Mouse (Mus musculus) lung, embryonic 15.5 days (tissue): ENCODE measurements around the gene Gmds. TPM values are rescaled to one million over a fixed set of nuclear protein-coding genes. Genes with fewer than 3 reads are reported as not detected.

Source experiments
- ATAC-seq: fragments of 200-750 bp; cut with Nextera tagmentation; 2 replicates; pipeline ENCODE4 v1.8.0; 2017; ENCODE audit warnings: moderate number of reproducible peaks, borderline replicate concordance; ENCODE audit not compliant: low FRiP score, low TSS enrichment; ENCODE audit errors: extremely low read depth
- H3K27ac ChIP-seq: fragments of 300-500 bp; sonication (generic); 2 replicates; pipeline ENCODE4 v1.5.1; 2015; ENCODE audit warnings: moderate library complexity, mild to moderate bottlenecking, inconsistent platforms
- H3K27me3 ChIP-seq: fragments of 300-500 bp; sonication (generic); 2 replicates; pipeline ENCODE4 v1.6.1; 2015; ENCODE audit warnings: inconsistent platforms
- H3K36me3 ChIP-seq: fragments of 300-500 bp; sonication (generic); 2 replicates; pipeline ENCODE4 v1.6.1; 2015; ENCODE audit warnings: inconsistent platforms
- H3K4me1 ChIP-seq: fragments of 300-500 bp; sonication (generic); 2 replicates; pipeline ENCODE4 v1.6.1; 2015; ENCODE audit warnings: inconsistent platforms
- H3K4me2 ChIP-seq: fragments of 300-500 bp; sonication (generic); 2 replicates; pipeline ENCODE4 v1.6.1; 2015; ENCODE audit warnings: inconsistent platforms, mild to moderate bottlenecking, moderate library complexity
- H3K4me3 ChIP-seq: fragments of 300-500 bp; sonication (generic); 2 replicates; pipeline ENCODE4 v1.5.1; 2015; ENCODE audit warnings: mild to moderate bottlenecking, inconsistent platforms
- H3K9ac ChIP-seq: fragments of 300-500 bp; sonication (generic); 2 replicates; pipeline ENCODE4 v1.6.1; 2015; ENCODE audit warnings: inconsistent platforms
- H3K9me3 ChIP-seq: fragments of 300-500 bp; sonication (generic); 2 replicates; pipeline ENCODE4 v1.6.1; 2016; ENCODE audit warnings: inconsistent platforms
- WGBS: fragments of 180-500 bp; shearing (Covaris S2); methylation state at CpG from one replicate; pipeline ENCODE4 v1.1.7; 2015; 5-methylcytosine and 5-hydroxymethylcytosine counted together
- polyA plus RNA-seq: library from polyadenylated mRNA; unstranded; fragments of >200 nt; fragmentation: Nextera tagmentation; extraction: Ambion mirVana; gene quantifications from 2 replicates; pipeline ENCODE4 v1.2.1, GENCODE M21; 2015

Gene Gmds
- polyA plus RNA-seq, 1 experiment from 2014 or later, result 24.5 TPM

GRCm38 (mm10) chr13:31812701-31813100 lies 525.8 kb downstream of the Gmds start:
- H3K9ac ChIP-seq, result no peak overlapping the region
- no peak overlapping the region for H3K4me2 ChIP-seq
- H3K36me3 ChIP-seq, result no peaks in the 10 kb centered on the region
- no peak overlapping the region for H3K27ac ChIP-seq
- no peaks in the 10 kb centered on the region for H3K9me3 ChIP-seq
- WGBS, result 82% methylated on average over 2 of the region's 2 CpGs
- ATAC-seq, result no peak
- H3K4me3 ChIP-seq, result no peak overlapping the region
- peaks cover 93% of the 10 kb centered on the region for H3K27me3 ChIP-seq
- peaks cover 29% of the 10 kb centered on the region for H3K4me1 ChIP-seq

- WGBS, result 21% methylated on average over 43 of the region's 44 CpGs
- Histone ChIP-seq H3K4me3 (peak overlapping the region; percentile 36), H3K4me1 (peaks cover 40% of the 10 kb centered on the region), H3K9me3 (no peaks in the 10 kb centered on the region), H3K27ac (no peak overlapping the region), H3K4me2 (peak overlapping the region; percentile 61), H3K36me3 (no peaks in the 10 kb centered on the region), H3K9ac (peak overlapping the region; percentile 20; the same call in 1 of the 2 replicates), H3K27me3 (peaks cover 92% of the 10 kb centered on the region)
- no peak for ATAC-seq
Observed at GRCm38 (mm10) chr13:31811542-31812021, 527.0 kb downstream of the Gmds start.

- peak overlapping the region; percentile 20; the same call in 1 of the 2 replicates for H3K9ac ChIP-seq
- peak overlapping the region; percentile 61 for H3K4me2 ChIP-seq
- H3K27ac ChIP-seq, result no peak overlapping the region
- no peaks in the 10 kb centered on the region for H3K36me3 ChIP-seq
- WGBS, result 2% methylated on average over 64 of the region's 65 CpGs
- peaks cover 43% of the 10 kb centered on the region for H3K4me1 ChIP-seq
- no peak for ATAC-seq
- no peaks in the 10 kb centered on the region for H3K9me3 ChIP-seq
- peaks cover 92% of the 10 kb centered on the region for H3K27me3 ChIP-seq
- peak overlapping the region; percentile 36 for H3K4me3 ChIP-seq
Observed at GRCm38 (mm10) chr13:31810693-31811541, 527.6 kb downstream of the Gmds start.

- Histone ChIP-seq H3K9ac (no peak overlapping the region), H3K9me3 (no peaks in the 10 kb centered on the region), H3K27ac (no peak overlapping the region), H3K4me1 (peaks cover 39% of the 10 kb centered on the region), H3K36me3 (no peaks in the 10 kb centered on the region), H3K4me2 (peak overlapping the region; percentile 61), H3K27me3 (peaks cover 92% of the 10 kb centered on the region), H3K4me3 (peak overlapping the region; percentile 36)
- ATAC-seq, result no peak
- WGBS, result 13% methylated on average over 9 of the region's 9 CpGs
Observed at GRCm38 (mm10) chr13:31810375-31810692, 528.2 kb downstream of the Gmds start.

- Histone ChIP-seq H3K36me3 (no peaks in the 10 kb centered on the region), H3K27me3 (peaks cover 92% of the 10 kb centered on the region), H3K4me2 (no peak overlapping the region), H3K4me1 (peaks cover 39% of the 10 kb centered on the region), H3K9ac (no peak overlapping the region), H3K4me3 (no peak overlapping the region), H3K9me3 (no peaks in the 10 kb centered on the region), H3K27ac (no peak overlapping the region)
- no peak for ATAC-seq
- WGBS, result 35% methylated on average over 6 of the region's 6 CpGs
Observed at GRCm38 (mm10) chr13:31809701-31810100, 528.8 kb downstream of the Gmds start.

- Histone ChIP-seq H3K9ac (peak overlapping the region; percentile 51; the same call in 1 of the 2 replicates), H3K4me1 (peaks cover 39% of the 10 kb centered on the region), H3K4me2 (peak overlapping the region; percentile 100), H3K4me3 (peak overlapping the region; percentile 58), H3K27me3 (peaks cover 92% of the 10 kb centered on the region), H3K27ac (no peak overlapping the region), H3K36me3 (no peaks in the 10 kb centered on the region), H3K9me3 (no peaks in the 10 kb centered on the region)
- ATAC-seq, result no peak
- 12% methylated on average over 16 of the region's 16 CpGs for WGBS
Observed at GRCm38 (mm10) chr13:31808804-31809420, 529.6 kb downstream of the Gmds start.

GRCm38 (mm10) chr13:31808116-31808803 lies 530.3 kb downstream of the Gmds start:
- Histone ChIP-seq H3K9ac (peak overlapping the region; percentile 51; the same call in 1 of the 2 replicates), H3K27me3 (peaks cover 92% of the 10 kb centered on the region), H3K27ac (no peak overlapping the region), H3K4me1 (peaks cover 39% of the 10 kb centered on the region), H3K4me3 (peak overlapping the region; percentile 58), H3K4me2 (peak overlapping the region; percentile 100), H3K9me3 (no peaks in the 10 kb centered on the region), H3K36me3 (no peaks in the 10 kb centered on the region)
- ATAC-seq, result no peak
- WGBS, result 1% methylated on average over 62 of the region's 73 CpGs

- WGBS, result under 1% methylated on average over 47 of the region's 47 CpGs
- Histone ChIP-seq H3K4me1 (peaks cover 39% of the 10 kb centered on the region), H3K9ac (peak overlapping the region; percentile 51), H3K36me3 (no peaks in the 10 kb centered on the region), H3K4me2 (peak overlapping the region; percentile 100), H3K27me3 (peaks cover 92% of the 10 kb centered on the region), H3K9me3 (no peaks in the 10 kb centered on the region), H3K27ac (0 out of 2 replicates have a peak overlapping the region, but pooled peaks have one; percentile 63), H3K4me3 (peak overlapping the region; percentile 58)
- ATAC-seq, result no peak
Observed at GRCm38 (mm10) chr13:31807736-31808115, 530.8 kb downstream of the Gmds start.

GRCm38 (mm10) chr13:31806890-31807735 lies 531.4 kb downstream of the Gmds start:
- peak overlapping the region; percentile 58 for H3K4me3 ChIP-seq
- H3K27ac ChIP-seq, result peak overlapping the region; percentile 63
- H3K27me3 ChIP-seq, result peaks cover 92% of the 10 kb centered on the region
- H3K9ac ChIP-seq, result peak overlapping the region; percentile 51
- peak; percentile 40; the same call in 1 of the 2 replicates for ATAC-seq
- H3K9me3 ChIP-seq, result no peaks in the 10 kb centered on the region
- H3K4me2 ChIP-seq, result peak overlapping the region; percentile 100
- no peaks in the 10 kb centered on the region for H3K36me3 ChIP-seq
- H3K4me1 ChIP-seq, result peaks cover 39% of the 10 kb centered on the region
- WGBS, result 1% methylated on average over 88 of the region's 101 CpGs

- Histone ChIP-seq H3K27me3 (peaks cover 92% of the 10 kb centered on the region), H3K9me3 (no peaks in the 10 kb centered on the region), H3K27ac (peak within 1 kb of the TSS; percentile 63), H3K4me2 (peak within 1 kb of the TSS; percentile 100), H3K4me3 (peak within 1 kb of the TSS; percentile 58), H3K36me3 (no peaks in the 10 kb centered on the region), H3K4me1 (peaks cover 45% of the 10 kb centered on the region), H3K9ac (peak within 1 kb of the TSS; percentile 51)
- under 1% methylated on average over 40 of the region's 40 CpGs for WGBS
- ATAC-seq, result peak; percentile 89
Observed at GRCm38 (mm10) chr13:31806428-31806832, 532.1 kb downstream of the Gmds start, which contains the start of gene Foxc1. Gene Foxc1, plus strand, starts transcription at chr13:31806633.
